Mouse (Mus musculus): ENCODE results near the gene Tmub2. TPM values are rescaled to one million over a fixed set of nuclear protein-coding genes. Genes with fewer than 3 reads are reported as not detected.

Tmub2 gene
- polyA plus RNA-seq, 1 experiment: 472 TPM

DNA sequence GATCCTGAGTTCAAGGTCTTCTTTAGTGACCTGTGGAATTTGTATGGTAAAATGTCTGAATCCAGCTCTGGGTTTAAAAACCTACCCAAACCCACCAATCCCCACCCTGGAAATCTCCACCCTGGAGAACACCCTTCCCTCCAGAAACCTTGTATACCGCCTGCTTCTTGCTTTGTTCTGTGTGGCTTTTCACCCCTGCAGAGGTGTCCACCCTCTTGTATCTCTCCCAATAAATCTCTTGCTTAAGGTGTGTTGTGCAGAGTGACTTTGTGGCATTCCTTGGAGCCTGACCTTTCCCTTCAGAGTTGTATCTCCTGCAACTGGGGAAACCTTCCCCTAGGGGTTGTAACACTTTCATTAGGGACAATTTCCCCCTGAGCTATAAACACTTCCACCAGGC lies 53.2 kb downstream of the Tmub2 start:
- H3K27ac ChIP-seq (ENCODE audit: insufficient read depth, low read depth, low read length): no peak overlapping the region
- WGBS: 84% methylated on average over 1 of the region's 1 CpGs
- H3K4me3 ChIP-seq (ENCODE audit: insufficient read depth, low read depth, low read length): no peak overlapping the region
- H3K4me1 ChIP-seq (ENCODE audit: control insufficient read depth, insufficient read depth, low read length): no peaks in the 10 kb centered on the region
- TF ChIP-seq CTCF (IDR thresholded peaks at IDR 0.05; ENCODE audit: insufficient read depth, low read depth, low read length) (no peak), POLR2A (IDR thresholded peaks at IDR 0.05; ENCODE audit: insufficient read depth, low read depth, low read length) (no peak)

DNA sequence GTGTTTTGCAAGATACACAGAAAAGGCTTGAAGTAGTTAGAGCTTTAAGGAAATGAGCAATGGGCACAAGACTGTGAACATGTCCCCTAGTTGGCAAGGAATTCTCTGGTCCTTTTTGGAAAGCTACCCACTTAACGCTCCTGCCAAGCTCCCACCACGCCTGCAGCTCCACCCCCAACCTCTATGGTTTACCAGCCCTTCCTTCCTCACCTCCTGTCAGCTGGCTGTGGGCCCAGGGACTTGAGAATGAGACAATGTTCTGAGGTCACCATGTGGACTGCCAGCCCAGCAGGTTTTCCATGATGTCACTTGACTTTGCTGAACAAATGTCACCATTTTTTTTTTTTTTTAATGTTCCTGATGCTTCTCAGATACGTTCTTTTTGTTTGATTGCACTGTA lies 53.8 kb downstream of the Tmub2 start:
- Histone ChIP-seq H3K27ac (ENCODE audit: insufficient read depth, low read depth, low read length) (no peak overlapping the region), H3K4me1 (ENCODE audit: control insufficient read depth, insufficient read depth, low read length) (no peaks in the 10 kb centered on the region), H3K4me3 (ENCODE audit: insufficient read depth, low read depth, low read length) (no peak overlapping the region)
- 35% methylated on average over 3 of the region's 3 CpGs for WGBS
- TF ChIP-seq CTCF (IDR thresholded peaks at IDR 0.05; ENCODE audit: insufficient read depth, low read depth, low read length): no peak
- no peak for TF ChIP-seq POLR2A (IDR thresholded peaks at IDR 0.05; ENCODE audit: insufficient read depth, low read depth, low read length)

Other genes starting within 250 kb of the Tmub2 start
- gene Cd300lg, start 243.4 kb upstream of the Tmub2 start, polyA plus RNA-seq (2012; ENCODE audit: insufficient read depth, insufficient read length, low replicate concordance, missing spikeins): not detected in 2 replicates
- not detected in 2 replicates for gene Mpp2, start 196.4 kb upstream of the Tmub2 start, polyA plus RNA-seq (2012; ENCODE audit: insufficient read depth, insufficient read length, low replicate concordance, missing spikeins)
- not detected in 2 replicates for gene Ppy, start 183.6 kb upstream of the Tmub2 start, polyA plus RNA-seq (2012; ENCODE audit: insufficient read depth, insufficient read length, low replicate concordance, missing spikeins)
- gene Pyy, start 177.1 kb upstream of the Tmub2 start, polyA plus RNA-seq (2012; ENCODE audit: insufficient read depth, insufficient read length, low replicate concordance, missing spikeins): not detected in 2 replicates
- not detected in 2 replicates for gene Nags, start 139.4 kb upstream of the Tmub2 start, polyA plus RNA-seq (2012; ENCODE audit: insufficient read depth, insufficient read length, low replicate concordance, missing spikeins)
- gene Tmem101, start 128.5 kb upstream of the Tmub2 start, polyA plus RNA-seq (2012; ENCODE audit: insufficient read depth, insufficient read length, low replicate concordance, missing spikeins): not detected in 2 replicates
- gene Lsm12, start 99.6 kb upstream of the Tmub2 start, polyA plus RNA-seq (2012; ENCODE audit: insufficient read depth, insufficient read length, low replicate concordance, missing spikeins): not detected in 2 replicates
- gene G6pc3, start 95.3 kb upstream of the Tmub2 start, polyA plus RNA-seq (2012; ENCODE audit: insufficient read depth, insufficient read length, low replicate concordance, missing spikeins): not detected in 2 replicates
- 223 TPM in 1 of 2 replicates, not detected in the other for gene Hdac5, start 54.8 kb upstream of the Tmub2 start, polyA plus RNA-seq (2012; ENCODE audit: insufficient read depth, insufficient read length, low replicate concordance, missing spikeins)
- gene BC030867, start 36.0 kb upstream of the Tmub2 start, polyA plus RNA-seq (2012; ENCODE audit: insufficient read depth, insufficient read length, low replicate concordance, missing spikeins): not detected in 2 replicates
- gene Asb16, start 16.2 kb upstream of the Tmub2 start, polyA plus RNA-seq (2012; ENCODE audit: insufficient read depth, insufficient read length, low replicate concordance, missing spikeins): not detected in 2 replicates
- not detected in 2 replicates for gene Atxn7l3, start 11.7 kb downstream of the Tmub2 start, polyA plus RNA-seq (2012; ENCODE audit: insufficient read depth, insufficient read length, low replicate concordance, missing spikeins)
- gene Ubtf, start 34.8 kb downstream of the Tmub2 start, polyA plus RNA-seq (2012; ENCODE audit: insufficient read depth, insufficient read length, low replicate concordance, missing spikeins): 213 TPM in 1 of 2 replicates, not detected in the other
- gene Slc4a1, start 81.3 kb downstream of the Tmub2 start, polyA plus RNA-seq (2012; ENCODE audit: insufficient read depth, insufficient read length, low replicate concordance, missing spikeins): not detected in 2 replicates
- not detected in 2 replicates for gene Rundc3a, start 108.5 kb downstream of the Tmub2 start, polyA plus RNA-seq (2012; ENCODE audit: insufficient read depth, insufficient read length, low replicate concordance, missing spikeins)
- gene Slc25a39, start 123.0 kb downstream of the Tmub2 start, polyA plus RNA-seq (2012; ENCODE audit: insufficient read depth, insufficient read length, low replicate concordance, missing spikeins): not detected in 2 replicates
- not detected in 2 replicates for gene Grn, start 145.4 kb downstream of the Tmub2 start, polyA plus RNA-seq (2012; ENCODE audit: insufficient read depth, insufficient read length, low replicate concordance, missing spikeins)
- not detected in 2 replicates for gene Fam171a2, start 162.8 kb downstream of the Tmub2 start, polyA plus RNA-seq (2012; ENCODE audit: insufficient read depth, insufficient read length, low replicate concordance, missing spikeins)
- gene Itga2b, start 185.2 kb downstream of the Tmub2 start, polyA plus RNA-seq (2012; ENCODE audit: insufficient read depth, insufficient read length, low replicate concordance, missing spikeins): not detected in 2 replicates

Measured in olfactory bulb, adult 2 months (tissue).